Mouse (Mus musculus): Measurements from ENCODE around the gene Psg29.
A peak's percentile ranks its signal among the peaks of the same experiment; 100 is the strongest.

- no peak for TF ChIP-seq POLR2A (IDR thresholded peaks at IDR 0.05; ENCODE audit: insufficient read depth, low read depth, low read length)
- TF ChIP-seq CTCF (IDR thresholded peaks at IDR 0.05) = peak; percentile 71
- TF ChIP-seq EP300 (IDR thresholded peaks at IDR 0.05; ENCODE audit: insufficient read depth, low read depth, low read length) = no peak
Measured at GRCm38 (mm10) chr7:17155634-17156033, 47.6 kb upstream of the Psg29 start.
